Mouse (Mus musculus) neural tube, embryonic 14.5 days (tissue): ENCODE data around the gene Rspo1. TPM values are rescaled to one million over a fixed set of nuclear protein-coding genes. Genes with fewer than 3 reads are reported as not detected.

Source experiments
- ATAC-seq: fragments of 200-750 bp; cut with Nextera tagmentation; 2 replicates; pipeline ENCODE4 v1.8.0; 2017; ENCODE audit warnings: low read depth, mild to moderate bottlenecking, moderate TSS enrichment, moderate library complexity
- H3K27ac ChIP-seq: fragments of 300-500 bp; sonication (generic); 2 replicates; pipeline ENCODE4 v1.5.1; 2014; ENCODE audit warnings: low read depth, mild to moderate bottlenecking, control low read depth, low read length, moderate library complexity, mixed read lengths
- H3K27me3 ChIP-seq: fragments of 300-500 bp; sonication (generic); 2 replicates; pipeline ENCODE4 v1.6.1; 2014; ENCODE audit warnings: low read length; ENCODE audit not compliant: control insufficient read depth, insufficient read depth
- H3K36me3 ChIP-seq: fragments of 300-500 bp; sonication (generic); 2 replicates; pipeline ENCODE4 v1.6.1; 2014; ENCODE audit warnings: low read length, mixed read lengths; ENCODE audit not compliant: control insufficient read depth, insufficient read depth
- H3K4me1 ChIP-seq: fragments of 300-500 bp; sonication (generic); 2 replicates; pipeline ENCODE4 v1.6.1; 2014; ENCODE audit warnings: low read length; ENCODE audit not compliant: control insufficient read depth, insufficient read depth
- H3K4me2 ChIP-seq: fragments of 300-500 bp; sonication (generic); 2 replicates; pipeline ENCODE4 v1.6.1; 2014; ENCODE audit warnings: mild to moderate bottlenecking, low read depth, low read length, control low read depth
- H3K4me3 ChIP-seq: fragments of 300-500 bp; sonication (generic); 2 replicates; pipeline ENCODE4 v1.5.1; 2014; ENCODE audit warnings: low read depth, low read length, control low read depth, mixed read lengths
- H3K9ac ChIP-seq: fragments of 300-500 bp; sonication (generic); replicated peaks from 2 replicates; pipeline ENCODE4 v1.6.1; 2014; ENCODE audit warnings: low read depth, mild to moderate bottlenecking, control low read depth, low read length, mixed read lengths
- H3K9me3 ChIP-seq: fragments of 300-500 bp; sonication (generic); 2 replicates; pipeline ENCODE4 v1.6.1; 2016; ENCODE audit warnings: low read length; ENCODE audit not compliant: control insufficient read depth
- WGBS: fragments of 180-500 bp; shearing (Covaris S2); extraction: QIAGEN DNeasy Blood & Tissue Kit; methylation state at CpG from one replicate; pipeline ENCODE4 v1.1.7; 2014; 5-methylcytosine and 5-hydroxymethylcytosine counted together
- polyA plus RNA-seq: library from polyadenylated mRNA; unstranded; fragments of >200 nt; fragmentation: Nextera tagmentation; extraction: Ambion mirVana; gene quantifications from 2 replicates; pipeline ENCODE4 v1.2.1, GENCODE M21; 2014

Gene Rspo1
- polyA plus RNA-seq, 1 experiment from 2014 or later = 1.0 TPM

- 88% methylated on average over 7 of the region's 7 CpGs for WGBS
- H3K27ac ChIP-seq = no peak overlapping the region
- H3K9ac ChIP-seq = no peak overlapping the region
Observed at GRCm38 (mm10) chr4:125044454-125044853, 58.2 kb downstream of the Rspo1 start.

GRCm38 (mm10) chr4:125055385-125055784, 69.2 kb downstream of the Rspo1 start:
- Histone ChIP-seq H3K9ac (no peak overlapping the region), H3K27ac (no peak overlapping the region), H3K36me3 (peaks cover 49% of the 10 kb centered on the region), H3K4me3 (no peak overlapping the region), H3K4me1 (no peaks in the 10 kb centered on the region), H3K27me3 (no peaks in the 10 kb centered on the region), H3K9me3 (no peaks in the 10 kb centered on the region), H3K4me2 (no peak overlapping the region)
- ATAC-seq = no peak
- 95% methylated on average over 9 of the region's 9 CpGs for WGBS

More at GRCm38 (mm10) chr4:125044454-125044853, 58.2 kb downstream of the Rspo1 start:
- no peaks in the 10 kb centered on the region for H3K4me1 ChIP-seq
- no peak overlapping the region for H3K4me3 ChIP-seq
- H3K36me3 ChIP-seq = peaks cover 77% of the 10 kb centered on the region
- H3K9me3 ChIP-seq = no peaks in the 10 kb centered on the region
- no peak for ATAC-seq
- H3K27me3 ChIP-seq = no peaks in the 10 kb centered on the region
- H3K4me2 ChIP-seq = no peak overlapping the region

GRCm38 (mm10) chr4:125056476-125056875, 70.2 kb downstream of the Rspo1 start:
- Histone ChIP-seq H3K9ac (no peak overlapping the region), H3K36me3 (peaks cover 44% of the 10 kb centered on the region), H3K4me3 (no peak overlapping the region), H3K4me1 (no peaks in the 10 kb centered on the region), H3K9me3 (no peaks in the 10 kb centered on the region), H3K27me3 (no peaks in the 10 kb centered on the region), H3K27ac (no peak overlapping the region), H3K4me2 (no peak overlapping the region)
- no peak for ATAC-seq
- 90% methylated on average over 4 of the region's 4 CpGs for WGBS

GRCm38 (mm10) chr4:125057273-125057672, 71.0 kb downstream of the Rspo1 start:
- no peak overlapping the region for H3K27ac ChIP-seq
- H3K4me1 ChIP-seq = no peaks in the 10 kb centered on the region
- H3K9ac ChIP-seq = no peak overlapping the region
- H3K36me3 ChIP-seq = peaks cover 38% of the 10 kb centered on the region
- no peaks in the 10 kb centered on the region for H3K9me3 ChIP-seq
- H3K27me3 ChIP-seq = no peaks in the 10 kb centered on the region
- H3K4me3 ChIP-seq = no peak overlapping the region
- ATAC-seq = no peak
- H3K4me2 ChIP-seq = no peak overlapping the region
- WGBS = 60% methylated on average over 3 of the region's 3 CpGs

GRCm38 (mm10) chr4:125058033-125058432, 71.8 kb downstream of the Rspo1 start:
- 58% methylated on average over 5 of the region's 5 CpGs for WGBS
- no peaks in the 10 kb centered on the region for H3K9me3 ChIP-seq
- H3K4me1 ChIP-seq = no peaks in the 10 kb centered on the region
- peaks cover 32% of the 10 kb centered on the region for H3K36me3 ChIP-seq
- no peaks in the 10 kb centered on the region for H3K27me3 ChIP-seq
- no peak overlapping the region for H3K9ac ChIP-seq
- no peak overlapping the region for H3K4me2 ChIP-seq
- no peak for ATAC-seq
- H3K4me3 ChIP-seq = no peak overlapping the region
- H3K27ac ChIP-seq = no peak overlapping the region

Other genes with a start within 250 kb of the Rspo1 start
- 22.5 and 25.2 TPM in 2 replicates for gene Inpp5b, start 244.6 kb upstream of the Rspo1 start, polyA plus RNA-seq
- gene Mtf1, start 184.3 kb upstream of the Rspo1 start, polyA plus RNA-seq = 10.2 and 11.9 TPM in 2 replicates
- gene Yrdc, start 135.8 kb upstream of the Rspo1 start, polyA plus RNA-seq = 48.8 and 51.4 TPM in 2 replicates
- 86.5 and 104 TPM in 2 replicates for gene 1110065P20Rik, start 135.2 kb upstream of the Rspo1 start, polyA plus RNA-seq
- gene Maneal, start 124.3 kb upstream of the Rspo1 start, polyA plus RNA-seq = 16.5 and 19.0 TPM in 2 replicates
- 7.4 and 9.3 TPM in 2 replicates for gene Epha10, start 105.5 kb upstream of the Rspo1 start, polyA plus RNA-seq
- 6.0 and 6.7 TPM in 2 replicates for gene 9930104L06Rik, start 49.4 kb upstream of the Rspo1 start, polyA plus RNA-seq
- 12.7 and 17.5 TPM in 2 replicates for gene Cdca8, start 47.1 kb upstream of the Rspo1 start, polyA plus RNA-seq
- 89.6 and 99.9 TPM in 2 replicates for gene Gnl2, start 30.2 kb downstream of the Rspo1 start, polyA plus RNA-seq
- 0.64 and 1.1 TPM in 2 replicates for gene Dnali1, start 79.3 kb downstream of the Rspo1 start, polyA plus RNA-seq
- gene Snip1, start 80.2 kb downstream of the Rspo1 start, polyA plus RNA-seq = 24.0 and 26.4 TPM in 2 replicates
- 173 and 179 TPM in 2 replicates for gene Meaf6, start 98.7 kb downstream of the Rspo1 start, polyA plus RNA-seq
- 0.22 and 0.51 TPM in 2 replicates for gene Zc3h12a, start 141.4 kb downstream of the Rspo1 start, polyA plus RNA-seq